Mouse (Mus musculus) layer of hippocampus, postnatal 14 days (tissue): Measurements from ENCODE around the gene Gm9837. TPM values are rescaled to one million over a fixed set of nuclear protein-coding genes. Genes with fewer than 3 reads are reported as not detected.
A peak's percentile ranks its signal among the peaks of the same experiment; 100 is the strongest.

Experiments used
- DNase-seq, 2 experiments: peaks; one replicate each; pipeline ENCODE4 v3.0.0; 2021 to 2022; ENCODE audit warnings: low spot score in 2 of 2, mixed read lengths in 1 of 2
- total RNA-seq, 2 experiments: library from RNA; stranded (reverse); gene quantifications; 2 replicates each; pipeline ENCODE4 v1.2.3; 2021

The Gm9837 gene
- total RNA-seq, 2 experiments from 2014 or later: not detected

- no peak for DNase-seq
These were observed 12.8 kb downstream of the Gm9837 start for GRCm38 (mm10) chr11:53457372-53457954.

GRCm38 (mm10) chr11:53456474-53457371 lies 13.6 kb downstream of the Gm9837 start, which contains the start of the genes Gm10447 and Shroom1:
TSS of gene Gm10447 (minus strand) at chr11:53457110.
TSS of gene Shroom1 (plus strand) at chr11:53457205.
- DNase-seq: no peak

GRCm38 (mm10) chr11:53453031-53453430 lies 17.2 kb downstream of the Gm9837 start:
- no peak for DNase-seq

GRCm38 (mm10) chr11:53452396-53452795 lies 17.9 kb downstream of the Gm9837 start:
- DNase-seq: no peak

GRCm38 (mm10) chr11:53451361-53451760 lies 18.9 kb downstream of the Gm9837 start:
- DNase-seq: no peak

GRCm38 (mm10) chr11:53450070-53450705 lies 20.1 kb downstream of the Gm9837 start:
- no peak for DNase-seq

GRCm38 (mm10) chr11:53448529-53448928 lies 21.8 kb downstream of the Gm9837 start:
- no peak for DNase-seq

GRCm38 (mm10) chr11:53447996-53448395 lies 22.3 kb downstream of the Gm9837 start:
- DNase-seq: no peak

- no peak for DNase-seq
These were observed 24.1 kb downstream of the Gm9837 start for GRCm38 (mm10) chr11:53446183-53446582.

GRCm38 (mm10) chr11:53445562-53445961 lies 24.7 kb downstream of the Gm9837 start:
- DNase-seq: no peak

- DNase-seq: no peak
These were observed 26.4 kb downstream of the Gm9837 start for GRCm38 (mm10) chr11:53443861-53444260.

GRCm38 (mm10) chr11:53441921-53442320 lies 28.4 kb downstream of the Gm9837 start:
- DNase-seq: no peak

GRCm38 (mm10) chr11:53436338-53436737 lies 33.9 kb downstream of the Gm9837 start:
- DNase-seq: no peak

GRCm38 (mm10) chr11:53435504-53435903 lies 34.8 kb downstream of the Gm9837 start:
- no peak for DNase-seq

- no peak for DNase-seq
These were observed 37.2 kb downstream of the Gm9837 start for GRCm38 (mm10) chr11:53433057-53433456.

GRCm38 (mm10) chr11:53431347-53432056 lies 38.8 kb downstream of the Gm9837 start:
- DNase-seq: no peak

GRCm38 (mm10) chr11:53430670-53431346 lies 39.5 kb downstream of the Gm9837 start, which contains the start of the genes Uqcrq and Gdf9:
TSS of gene Uqcrq (minus strand) at chr11:53430831.
TSS of gene Gdf9 (plus strand) at chr11:53431023.
- DNase-seq: peak; percentile 99

GRCm38 (mm10) chr11:53430300-53430669 lies 40.0 kb downstream of the Gm9837 start:
- no peak for DNase-seq

- DNase-seq: no peak
These were observed 41.1 kb downstream of the Gm9837 start for GRCm38 (mm10) chr11:53429182-53429581.

- no peak for DNase-seq
These were observed 41.6 kb downstream of the Gm9837 start for GRCm38 (mm10) chr11:53428716-53429057.
